Mouse (Mus musculus) kidney, embryonic 16.5 days (tissue): ENCODE measurements around the gene Aqp9. TPM values are rescaled to one million over a fixed set of nuclear protein-coding genes. Genes with fewer than 3 reads are reported as not detected.
"Not testable (repeated sequence)": the region's sequence is repeated elsewhere in the genome, so short reads cannot be mapped to it uniquely, and the experiment has no call there.

Experiments
- ATAC-seq: fragments of 200-750 bp; cut with Nextera tagmentation; 2 replicates; pipeline ENCODE4 v1.8.0; 2017; ENCODE audit warnings: moderate TSS enrichment; ENCODE audit not compliant: low FRiP score, low TSS enrichment
- H3K27ac ChIP-seq: fragments of 300-500 bp; sonication (generic); 2 replicates; pipeline ENCODE4 v1.5.1; 2014; ENCODE audit warnings: low read length
- H3K27me3 ChIP-seq: fragments of 300-500 bp; sonication (generic); 2 replicates; pipeline ENCODE4 v1.6.1; 2014; ENCODE audit warnings: low read length, control low read depth, mixed read lengths; ENCODE audit not compliant: insufficient read depth
- H3K36me3 ChIP-seq: fragments of 300-500 bp; sonication (generic); 2 replicates; pipeline ENCODE4 v1.6.1; 2014; ENCODE audit warnings: low read length, control low read depth, mixed read lengths; ENCODE audit not compliant: insufficient read depth
- H3K4me1 ChIP-seq: fragments of 300-500 bp; sonication (generic); 2 replicates; pipeline ENCODE4 v1.6.1; 2014; ENCODE audit warnings: low read length, control low read depth, mixed read lengths; ENCODE audit not compliant: insufficient read depth
- H3K4me2 ChIP-seq: fragments of 300-500 bp; sonication (generic); replicated peaks from 2 replicates; pipeline ENCODE4 v1.6.1; 2014; ENCODE audit warnings: low read depth, low read length
- H3K4me3 ChIP-seq: fragments of 300-500 bp; sonication (generic); 2 replicates; pipeline ENCODE4 v1.5.1; 2014; ENCODE audit warnings: mild to moderate bottlenecking, low read length
- H3K9ac ChIP-seq: fragments of 300-500 bp; sonication (generic); replicated peaks from 2 replicates; pipeline ENCODE4 v1.6.1; 2014; ENCODE audit warnings: low read length
- H3K9me3 ChIP-seq: fragments of 300-500 bp; sonication (generic); 2 replicates; pipeline ENCODE4 v1.6.1; 2016; ENCODE audit warnings: low read length, control low read depth
- WGBS: fragments of 180-500 bp; shearing (Covaris S2); extraction: QIAGEN DNeasy Blood & Tissue Kit; methylation state at CpG from one replicate; pipeline ENCODE4 v1.1.7; 2014; 5-methylcytosine and 5-hydroxymethylcytosine counted together
- polyA plus RNA-seq: library from polyadenylated mRNA; unstranded; fragments of >200 nt; fragmentation: Nextera tagmentation; extraction: Ambion mirVana; gene quantifications from 2 replicates; pipeline ENCODE4 v1.2.1, GENCODE M21; 2015

Gene Aqp9
- polyA plus RNA-seq, 1 experiment from 2014 or later, result 0.27 TPM

DNA sequence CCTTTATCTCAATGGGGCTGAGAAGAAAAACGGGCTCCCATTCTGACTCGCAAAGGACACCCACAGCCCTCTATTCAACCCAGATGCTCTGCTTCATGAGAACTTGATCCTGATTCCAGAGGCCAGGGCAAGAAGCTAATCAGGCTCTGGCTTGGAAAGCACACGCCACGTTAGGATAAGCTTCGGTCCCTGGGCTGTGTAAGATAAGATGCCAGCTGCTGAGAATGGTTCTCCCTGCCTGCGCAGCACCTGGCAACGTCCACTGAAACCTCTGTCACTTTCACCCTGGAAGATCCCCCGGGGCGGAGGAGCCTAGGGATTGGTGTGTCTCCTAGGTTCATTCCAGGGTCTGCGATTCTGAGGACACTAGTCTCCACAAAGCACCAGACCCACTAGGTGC lies 22.3 kb downstream of the Aqp9 start:
- Histone ChIP-seq H3K4me3 (no peak overlapping the region), H3K4me1 (no peaks in the 10 kb centered on the region), H3K4me2 (no peak overlapping the region), H3K9ac (no peak overlapping the region), H3K9me3 (no peaks in the 10 kb centered on the region), H3K27me3 (no peaks in the 10 kb centered on the region), H3K36me3 (no peaks in the 10 kb centered on the region), H3K27ac (no peak overlapping the region)
- WGBS, result 87% methylated on average over 10 of the region's 10 CpGs
- ATAC-seq, result no peak

GRCm38 (mm10) chr9:71140205-71140604 lies 28.3 kb downstream of the Aqp9 start:
- H3K27me3 ChIP-seq, result no peaks in the 10 kb centered on the region
- WGBS, result 84% methylated on average over 8 of the region's 8 CpGs
- no peaks in the 10 kb centered on the region for H3K36me3 ChIP-seq
- H3K4me3 ChIP-seq, result no peak overlapping the region
- no peaks in the 10 kb centered on the region for H3K9me3 ChIP-seq
- H3K4me1 ChIP-seq, result no peaks in the 10 kb centered on the region
- H3K4me2 ChIP-seq, result no peak overlapping the region
- no peak for ATAC-seq
- no peak overlapping the region for H3K9ac ChIP-seq
- no peak overlapping the region for H3K27ac ChIP-seq

DNA sequence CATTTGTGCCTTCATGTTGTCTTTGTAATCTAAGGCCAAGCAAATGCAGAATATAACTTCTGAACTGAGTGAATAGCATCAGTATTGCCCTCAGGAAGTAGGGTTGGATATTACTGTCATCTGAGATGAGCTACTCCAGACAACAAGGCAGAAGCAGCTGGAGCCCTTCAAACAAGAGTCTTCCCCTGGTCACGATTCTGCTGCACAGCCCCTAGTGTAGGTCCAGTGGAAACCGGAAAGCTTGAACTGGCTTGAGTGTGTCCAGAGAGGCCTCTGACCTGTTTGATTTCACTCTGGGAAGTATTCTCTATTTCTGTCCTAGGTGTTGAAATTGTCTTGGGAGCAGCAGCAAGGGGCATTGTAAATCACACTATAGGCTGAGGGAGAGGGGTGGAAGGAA lies 29.5 kb downstream of the Aqp9 start:
- Histone ChIP-seq H3K4me2 (no peak overlapping the region), H3K36me3 (no peaks in the 10 kb centered on the region), H3K9me3 (no peaks in the 10 kb centered on the region), H3K9ac (no peak overlapping the region), H3K4me1 (no peaks in the 10 kb centered on the region), H3K27me3 (no peaks in the 10 kb centered on the region), H3K27ac (no peak overlapping the region), H3K4me3 (no peak overlapping the region)
- 32% methylated on average over 2 of the region's 2 CpGs for WGBS
- no peak for ATAC-seq

- Histone ChIP-seq H3K36me3 (no peaks in the 10 kb centered on the region), H3K27me3 (no peaks in the 10 kb centered on the region), H3K4me1 (no peaks in the 10 kb centered on the region), H3K9ac (no peak overlapping the region), H3K4me2 (no peak overlapping the region), H3K4me3 (no peak overlapping the region), H3K9me3 (no peaks in the 10 kb centered on the region), H3K27ac (no peak overlapping the region)
- 62% methylated on average over 6 of the region's 6 CpGs for WGBS
- no peak for ATAC-seq
Measured at GRCm38 (mm10) chr9:71137267-71137945, 31.1 kb downstream of the Aqp9 start.

GRCm38 (mm10) chr9:71135073-71135472 lies 33.4 kb downstream of the Aqp9 start:
- WGBS, result 50% methylated on average over 5 of the region's 5 CpGs
- Histone ChIP-seq H3K9me3 (no peaks in the 10 kb centered on the region), H3K9ac (no peak overlapping the region), H3K27me3 (no peaks in the 10 kb centered on the region), H3K36me3 (no peaks in the 10 kb centered on the region), H3K27ac (no peak overlapping the region), H3K4me3 (no peak overlapping the region), H3K4me2 (no peak overlapping the region), H3K4me1 (no peaks in the 10 kb centered on the region)
- no peak for ATAC-seq

- H3K27ac ChIP-seq, result no peak overlapping the region
- no peak for ATAC-seq
- H3K36me3 ChIP-seq, result no peaks in the 10 kb centered on the region
- H3K9me3 ChIP-seq, result no peaks in the 10 kb centered on the region
- WGBS, result 80% methylated on average over 5 of the region's 5 CpGs
- H3K27me3 ChIP-seq, result no peaks in the 10 kb centered on the region
- H3K4me1 ChIP-seq, result no peaks in the 10 kb centered on the region
- no peak overlapping the region for H3K9ac ChIP-seq
- H3K4me2 ChIP-seq, result no peak overlapping the region
- H3K4me3 ChIP-seq, result no peak overlapping the region
Measured at GRCm38 (mm10) chr9:71133190-71133589, 35.3 kb downstream of the Aqp9 start.

- 66% methylated on average over 5 of the region's 5 CpGs for WGBS
Measured at GRCm38 (mm10) chr9:71131822-71132221, 36.7 kb downstream of the Aqp9 start.

GRCm38 (mm10) chr9:71128911-71129310 lies 39.6 kb downstream of the Aqp9 start:
- WGBS, result 49% methylated on average over 5 of the region's 5 CpGs
- no peak for ATAC-seq

More at GRCm38 (mm10) chr9:71131822-71132221, 36.7 kb downstream of the Aqp9 start:
- Histone ChIP-seq H3K9me3 (no peaks in the 10 kb centered on the region), H3K4me3 (no peak overlapping the region), H3K27ac (no peak overlapping the region), H3K27me3 (no peaks in the 10 kb centered on the region), H3K4me2 (no peak overlapping the region), H3K4me1 (no peaks in the 10 kb centered on the region), H3K36me3 (no peaks in the 10 kb centered on the region), H3K9ac (no peak overlapping the region)
- ATAC-seq, result no peak

DNA sequence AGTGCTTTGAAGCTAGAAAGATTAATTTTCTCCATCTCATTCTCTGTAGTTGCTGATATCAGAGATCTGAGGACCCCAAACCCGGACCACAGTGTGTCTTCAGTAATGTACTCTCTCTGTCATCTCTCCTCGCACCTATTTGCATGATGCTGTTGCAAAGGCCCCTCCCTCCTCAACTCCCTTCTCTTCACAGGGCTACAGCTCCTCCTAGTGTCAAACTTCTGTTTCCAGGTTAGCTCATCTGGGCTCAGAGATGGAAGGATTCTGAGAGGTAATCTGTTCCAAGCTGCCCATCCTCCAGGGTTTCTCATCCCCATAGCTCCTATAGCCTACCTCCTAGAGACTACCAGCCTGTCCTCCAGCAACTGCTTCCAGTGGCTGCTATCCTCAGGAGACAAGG lies 42.3 kb downstream of the Aqp9 start:
- H3K4me1 ChIP-seq, result no peaks in the 10 kb centered on the region
- no peak overlapping the region for H3K27ac ChIP-seq
- no peaks in the 10 kb centered on the region for H3K36me3 ChIP-seq
- H3K9ac ChIP-seq, result no peak overlapping the region
- no peak overlapping the region for H3K4me3 ChIP-seq
- no peaks in the 10 kb centered on the region for H3K27me3 ChIP-seq
- no peak overlapping the region for H3K4me2 ChIP-seq
- H3K9me3 ChIP-seq, result no peaks in the 10 kb centered on the region
- no peak for ATAC-seq
- WGBS, result 24% methylated on average over 2 of the region's 2 CpGs

More at GRCm38 (mm10) chr9:71128911-71129310, 39.6 kb downstream of the Aqp9 start:
- Histone ChIP-seq H3K4me3 (no peak overlapping the region), H3K27ac (no peak overlapping the region), H3K4me1 (no peaks in the 10 kb centered on the region), H3K36me3 (no peaks in the 10 kb centered on the region), H3K9ac (no peak overlapping the region), H3K9me3 (no peaks in the 10 kb centered on the region), H3K27me3 (no peaks in the 10 kb centered on the region), H3K4me2 (no peak overlapping the region)

DNA sequence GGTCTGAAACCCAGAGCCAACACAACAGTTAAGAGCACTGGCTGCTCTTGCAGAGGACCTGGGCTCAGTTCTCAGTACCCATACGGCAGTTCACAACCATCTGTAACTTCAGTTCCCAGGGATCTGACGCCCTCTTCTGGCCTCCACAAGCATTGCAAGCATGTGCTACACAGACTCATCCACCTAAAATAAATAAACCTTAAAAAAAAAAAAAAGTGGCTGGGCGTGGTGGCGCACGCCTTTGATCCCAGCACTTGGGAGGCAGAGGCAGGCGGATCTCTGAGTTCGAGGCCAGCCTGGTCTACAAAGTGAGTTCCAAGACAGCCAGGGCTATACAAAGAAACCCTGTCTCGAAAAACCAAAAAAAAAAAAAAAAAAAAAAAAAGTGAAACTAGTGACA lies 45.4 kb downstream of the Aqp9 start:
- not testable (repeated sequence) for H3K4me2 ChIP-seq, H3K36me3 ChIP-seq, H3K9ac ChIP-seq, H3K27me3 ChIP-seq, H3K4me3 ChIP-seq, H3K4me1 ChIP-seq, H3K27ac ChIP-seq, ATAC-seq, H3K9me3 ChIP-seq
- 85% methylated on average over 8 of the region's 8 CpGs for WGBS
